ENCODE assay signal across 7 mouse cellular contexts in genomic region chr5:107753656-107754055, GRCm38 (mm10).
"Had no signal": no experiment of that assay in that cellular context is flagged by ENCODE, and none has a peak within 500 bp of the region (broad histone marks: within the 10 kb centered on the region; RNA-seq: fewer than 3 reads in every experiment).

No protein-coding gene starts in this region.

- DNase-seq: lung, adult 2 months; lung, postnatal 14 days; lung, postnatal 36 days; right cerebral cortex, postnatal 14 days; spleen, adult 18-20 months; thymus, adult 18-20 months; thymus, postnatal 36 days had no signal
